Mouse (Mus musculus) midbrain, embryonic 12.5 days (tissue): ENCODE results near the gene Insm2. TPM values are rescaled to one million over a fixed set of nuclear protein-coding genes. Genes with fewer than 3 reads are reported as not detected.
"Not testable (repeated sequence)": the region's sequence is repeated elsewhere in the genome, so short reads cannot be mapped to it uniquely, and the experiment has no call there.

ENCODE experiments used
- ATAC-seq: fragments of 200-750 bp; cut with Nextera tagmentation; 2 replicates; pipeline ENCODE4 v1.8.0; 2017; ENCODE audit warnings: low read depth, moderate TSS enrichment, moderate library complexity; ENCODE audit not compliant: low FRiP score
- H3K27ac ChIP-seq: fragments of 300-500 bp; sonication (generic); replicated peaks from 2 replicates; pipeline ENCODE4 v1.5.1; 2016; ENCODE audit warnings: mild to moderate bottlenecking
- H3K27me3 ChIP-seq: fragments of 300-500 bp; sonication (generic); 2 replicates; pipeline ENCODE4 v1.6.1; 2016; ENCODE audit warnings: mild to moderate bottlenecking
- H3K36me3 ChIP-seq: fragments of 300-500 bp; sonication (generic); 2 replicates; pipeline ENCODE4 v1.6.1; 2016
- H3K4me1 ChIP-seq: fragments of 300-500 bp; sonication (generic); 2 replicates; pipeline ENCODE4 v1.6.1; 2016
- H3K4me2 ChIP-seq: fragments of 300-500 bp; sonication (generic); replicated peaks from 2 replicates; pipeline ENCODE4 v1.6.1; 2016; ENCODE audit warnings: mild to moderate bottlenecking, moderate library complexity
- H3K4me3 ChIP-seq: fragments of 300-500 bp; sonication (generic); 2 replicates; pipeline ENCODE4 v1.5.1; 2016; ENCODE audit warnings: mild to moderate bottlenecking
- H3K9ac ChIP-seq: fragments of 300-500 bp; sonication (generic); replicated peaks from 2 replicates; pipeline ENCODE4 v1.6.1; 2016; ENCODE audit warnings: mild to moderate bottlenecking, moderate library complexity
- H3K9me3 ChIP-seq: fragments of 300-500 bp; sonication (generic); 2 replicates; pipeline ENCODE4 v1.6.1; 2016; ENCODE audit warnings: mild to moderate bottlenecking
- WGBS: fragments of 180-500 bp; shearing (Covaris S2); methylation state at CpG from one replicate; pipeline ENCODE4 v1.1.7; 2016; 5-methylcytosine and 5-hydroxymethylcytosine counted together
- polyA plus RNA-seq: library from polyadenylated mRNA; unstranded; fragments of >200 nt; fragmentation: Nextera tagmentation; extraction: Ambion mirVana; gene quantifications from 2 replicates; pipeline ENCODE4 v1.2.1, GENCODE M21; 2016

Insm2 gene
- polyA plus RNA-seq: 0.34 and 1.2 TPM in 2 replicates

- Histone ChIP-seq H3K4me1 (peaks cover 24% of the 10 kb centered on the region), H3K36me3 (no peaks in the 10 kb centered on the region), H3K27me3 (peaks cover 62% of the 10 kb centered on the region), H3K4me3 (peak within 1 kb of the TSS; percentile 54), H3K9ac (peak within 1 kb of the TSS; percentile 28; the same call in 1 of the 2 replicates), H3K9me3 (no peaks in the 10 kb centered on the region), H3K4me2 (peak within 1 kb of the TSS; percentile 91), H3K27ac (no peak within 1 kb of the TSS)
- ATAC-seq: peak; percentile 77
- WGBS: under 1% methylated on average over 69 of the region's 77 CpGs
Observed at GRCm38 (mm10) chr12:55598887-55599561, at the start of gene Insm2. TSS of gene Insm2 (plus strand) at chr12:55599427.

- not testable (repeated sequence) for H3K4me1 ChIP-seq, H3K4me2 ChIP-seq, H3K9me3 ChIP-seq, ATAC-seq, H3K27ac ChIP-seq, H3K36me3 ChIP-seq, H3K27me3 ChIP-seq, H3K4me3 ChIP-seq, H3K9ac ChIP-seq
- 83% methylated on average over 6 of the region's 6 CpGs for WGBS
Observed at GRCm38 (mm10) chr12:55554901-55555300, 44.3 kb upstream of the Insm2 start.

- H3K36me3 ChIP-seq: no peaks in the 10 kb centered on the region
- H3K4me1 ChIP-seq: peaks cover 7% of the 10 kb centered on the region
- no peak overlapping the region for H3K27ac ChIP-seq
- H3K4me3 ChIP-seq: no peak overlapping the region
- H3K9ac ChIP-seq: no peak overlapping the region
- H3K9me3 ChIP-seq: no peaks in the 10 kb centered on the region
- H3K4me2 ChIP-seq: no peak overlapping the region
- ATAC-seq: no peak
- no peaks in the 10 kb centered on the region for H3K27me3 ChIP-seq
- 66% methylated on average over 6 of the region's 6 CpGs for WGBS
Observed at GRCm38 (mm10) chr12:55557866-55558265, 41.4 kb upstream of the Insm2 start.

GRCm38 (mm10) chr12:55559184-55559855 lies 39.9 kb upstream of the Insm2 start:
- Histone ChIP-seq H3K4me3 (no peak overlapping the region), H3K4me1 (peaks cover 7% of the 10 kb centered on the region), H3K9me3 (no peaks in the 10 kb centered on the region), H3K27ac (no peak overlapping the region), H3K27me3 (no peaks in the 10 kb centered on the region), H3K4me2 (no peak overlapping the region), H3K36me3 (no peaks in the 10 kb centered on the region), H3K9ac (no peak overlapping the region)
- 90% methylated on average over 12 of the region's 12 CpGs for WGBS
- ATAC-seq: no peak

- Histone ChIP-seq H3K4me2 (peak overlapping the region; percentile 51), H3K9me3 (no peaks in the 10 kb centered on the region), H3K27ac (no peak overlapping the region), H3K36me3 (no peaks in the 10 kb centered on the region), H3K27me3 (no peaks in the 10 kb centered on the region), H3K4me3 (peak overlapping the region; percentile 30), H3K4me1 (peaks cover 7% of the 10 kb centered on the region), H3K9ac (0 out of 2 replicates have a peak overlapping the region, but pooled peaks have one; percentile 24)
- WGBS: 9% methylated on average over 19 of the region's 19 CpGs
- ATAC-seq: no peak
Observed at GRCm38 (mm10) chr12:55560025-55560690, 39.1 kb upstream of the Insm2 start.

- no peak for ATAC-seq
- no peak overlapping the region for H3K4me2 ChIP-seq
- no peak overlapping the region for H3K9ac ChIP-seq
- WGBS: 92% methylated on average over 3 of the region's 3 CpGs
- no peak overlapping the region for H3K4me3 ChIP-seq
- peaks cover 7% of the 10 kb centered on the region for H3K4me1 ChIP-seq
- no peaks in the 10 kb centered on the region for H3K27me3 ChIP-seq
- H3K9me3 ChIP-seq: no peaks in the 10 kb centered on the region
- H3K27ac ChIP-seq: no peak overlapping the region
- H3K36me3 ChIP-seq: no peaks in the 10 kb centered on the region
Observed at GRCm38 (mm10) chr12:55563742-55564141, 35.5 kb upstream of the Insm2 start.

GRCm38 (mm10) chr12:55564187-55564963 lies 34.9 kb upstream of the Insm2 start:
- no peak overlapping the region for H3K4me3 ChIP-seq

GRCm38 (mm10) chr12:55565206-55565605 lies 34.0 kb upstream of the Insm2 start, which contains the start of gene Aldoart2:
TSS of gene Aldoart2 (plus strand) at chr12:55565239.
- Histone ChIP-seq H3K36me3 (no peaks in the 10 kb centered on the region), H3K4me3 (no peak within 1 kb of the TSS), H3K27ac (no peak within 1 kb of the TSS), H3K9me3 (no peaks in the 10 kb centered on the region), H3K27me3 (no peaks in the 10 kb centered on the region), H3K4me2 (no peak within 1 kb of the TSS), H3K4me1 (peaks cover 4% of the 10 kb centered on the region), H3K9ac (no peak within 1 kb of the TSS)
- ATAC-seq: no peak
- 97% methylated on average over 19 of the region's 19 CpGs for WGBS

More at GRCm38 (mm10) chr12:55564187-55564963, 34.9 kb upstream of the Insm2 start:
- Histone ChIP-seq H3K9ac (no peak overlapping the region), H3K9me3 (no peaks in the 10 kb centered on the region), H3K27ac (no peak overlapping the region), H3K4me2 (no peak overlapping the region), H3K36me3 (no peaks in the 10 kb centered on the region), H3K27me3 (no peaks in the 10 kb centered on the region), H3K4me1 (peaks cover 7% of the 10 kb centered on the region)
- no peak for ATAC-seq
- WGBS: 84% methylated on average over 9 of the region's 9 CpGs

- Histone ChIP-seq H3K9ac (no peak overlapping the region), H3K4me1 (no peaks in the 10 kb centered on the region), H3K27ac (no peak overlapping the region), H3K4me3 (no peak overlapping the region), H3K9me3 (no peaks in the 10 kb centered on the region), H3K36me3 (no peaks in the 10 kb centered on the region), H3K27me3 (no peaks in the 10 kb centered on the region), H3K4me2 (no peak overlapping the region)
- 82% methylated on average over 9 of the region's 9 CpGs for WGBS
- ATAC-seq: no peak
Observed at GRCm38 (mm10) chr12:55565867-55566266, 33.4 kb upstream of the Insm2 start.

- Histone ChIP-seq H3K9me3 (no peaks in the 10 kb centered on the region), H3K4me2 (no peak overlapping the region), H3K27me3 (no peaks in the 10 kb centered on the region), H3K36me3 (no peaks in the 10 kb centered on the region), H3K4me1 (no peaks in the 10 kb centered on the region; the same call in 1 of the 2 replicates), H3K4me3 (no peak overlapping the region), H3K27ac (no peak overlapping the region), H3K9ac (no peak overlapping the region)
- no peak for ATAC-seq
- WGBS: 89% methylated on average over 5 of the region's 5 CpGs
Observed at GRCm38 (mm10) chr12:55566837-55567236, 32.4 kb upstream of the Insm2 start.

- Histone ChIP-seq H3K4me3 (no peak overlapping the region), H3K9ac (no peak overlapping the region), H3K9me3 (no peaks in the 10 kb centered on the region), H3K36me3 (no peaks in the 10 kb centered on the region), H3K27ac (no peak overlapping the region), H3K4me2 (no peak overlapping the region), H3K27me3 (no peaks in the 10 kb centered on the region), H3K4me1 (peaks cover 1% of the 10 kb centered on the region; the same call in 1 of the 2 replicates)
- WGBS: 86% methylated on average over 3 of the region's 3 CpGs
- ATAC-seq: no peak
Observed at GRCm38 (mm10) chr12:55568466-55568865, 30.8 kb upstream of the Insm2 start.
